Mouse (Mus musculus) hindbrain, embryonic 11.5 days (tissue): ENCODE results near the gene Cct8l1. TPM values are rescaled to one million over a fixed set of nuclear protein-coding genes. Genes with fewer than 3 reads are reported as not detected.

Experiments
- ATAC-seq: fragments of 200-750 bp; cut with Nextera tagmentation; 2 replicates; pipeline ENCODE4 v1.8.0; 2017; ENCODE audit warnings: mild to moderate bottlenecking, moderate TSS enrichment, moderate library complexity; ENCODE audit not compliant: low FRiP score
- DNase-seq: peaks from one replicate; pipeline ENCODE4 v3.0.0-alpha.2; 2015; ENCODE audit warnings: low spot score
- H3K27ac ChIP-seq: fragments of 300-500 bp; sonication (generic); 2 replicates; pipeline ENCODE4 v1.5.1; 2014; ENCODE audit warnings: mild to moderate bottlenecking, low read depth, low read length
- H3K27me3 ChIP-seq: fragments of 300-500 bp; sonication (generic); 2 replicates; pipeline ENCODE4 v1.6.1; 2014; ENCODE audit warnings: mild to moderate bottlenecking, low read length, moderate library complexity, mixed read lengths; ENCODE audit not compliant: control insufficient read depth, insufficient read depth
- H3K36me3 ChIP-seq: fragments of 300-500 bp; sonication (generic); 2 replicates; pipeline ENCODE4 v1.6.1; 2014; ENCODE audit warnings: mild to moderate bottlenecking, low read length, moderate library complexity, mixed read lengths; ENCODE audit not compliant: control insufficient read depth, insufficient read depth
- H3K4me1 ChIP-seq: fragments of 300-500 bp; sonication (generic); replicated peaks from 2 replicates; pipeline ENCODE4 v1.6.1; 2014; ENCODE audit warnings: low read length, mixed read lengths; ENCODE audit not compliant: control insufficient read depth, insufficient read depth
- H3K4me2 ChIP-seq: fragments of 300-500 bp; sonication (generic); replicated peaks from 2 replicates; pipeline ENCODE4 v1.6.1; 2014; ENCODE audit warnings: mild to moderate bottlenecking, low read depth, low read length
- H3K4me3 ChIP-seq: fragments of 300-500 bp; sonication (generic); 2 replicates; pipeline ENCODE4 v1.5.1; 2014; ENCODE audit warnings: low read depth, low read length
- H3K9ac ChIP-seq: fragments of 300-500 bp; sonication (generic); 2 replicates; pipeline ENCODE4 v1.6.1; 2014; ENCODE audit warnings: low read depth, low read length
- H3K9me3 ChIP-seq: fragments of 300-500 bp; sonication (generic); 2 replicates; pipeline ENCODE4 v1.6.1; 2016; ENCODE audit warnings: low read length; ENCODE audit not compliant: control insufficient read depth
- WGBS: fragments of 180-500 bp; shearing (Covaris S2); extraction: QIAGEN DNeasy Blood & Tissue Kit; methylation state at CpG from one replicate; pipeline ENCODE4 v1.1.7; 2014; 5-methylcytosine and 5-hydroxymethylcytosine counted together
- polyA plus RNA-seq: library from polyadenylated mRNA; unstranded; fragments of >200 nt; fragmentation: Nextera tagmentation; extraction: Ambion mirVana; gene quantifications from 2 replicates; pipeline ENCODE4 v1.2.1, GENCODE M21; 2014

Gene Cct8l1
- polyA plus RNA-seq, 1 experiment from 2014 or later = not detected

DNA sequence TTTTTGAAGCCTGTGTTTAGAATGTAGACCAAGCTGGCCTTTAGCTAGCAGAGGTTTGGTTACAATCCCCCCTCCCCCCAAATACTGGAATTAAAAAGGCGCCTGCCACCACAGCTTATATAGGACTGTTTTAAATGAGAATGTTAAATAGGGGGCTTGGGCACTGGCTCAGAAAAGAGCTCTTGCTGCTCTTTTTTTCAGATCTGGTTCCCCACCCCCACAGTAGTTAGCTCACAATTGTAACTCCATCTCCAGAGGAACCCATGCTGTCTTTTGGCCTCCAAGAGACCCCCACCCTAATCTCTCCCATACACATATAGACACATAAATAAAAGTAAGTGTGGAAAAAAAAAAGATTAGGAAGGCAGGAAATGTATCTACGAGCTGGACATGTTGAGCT is 20.6 kb downstream of the Cct8l1 start:
- H3K4me2 ChIP-seq = no peak overlapping the region
- H3K4me1 ChIP-seq = no peaks in the 10 kb centered on the region
- 68% methylated on average over 2 of the region's 2 CpGs for WGBS
- ATAC-seq = no peak
- DNase-seq = no peak
- no peak overlapping the region for H3K4me3 ChIP-seq
- H3K27me3 ChIP-seq = no peaks in the 10 kb centered on the region
- no peaks in the 10 kb centered on the region for H3K9me3 ChIP-seq
- no peak overlapping the region for H3K27ac ChIP-seq
- H3K36me3 ChIP-seq = no peaks in the 10 kb centered on the region
- no peak overlapping the region for H3K9ac ChIP-seq

GRCm38 (mm10) chr5:25536921-25537409 is 21.1 kb downstream of the Cct8l1 start:
- Histone ChIP-seq H3K9ac (no peak overlapping the region), H3K4me2 (no peak overlapping the region), H3K4me1 (no peaks in the 10 kb centered on the region), H3K27ac (no peak overlapping the region), H3K27me3 (no peaks in the 10 kb centered on the region), H3K36me3 (no peaks in the 10 kb centered on the region), H3K4me3 (no peak overlapping the region), H3K9me3 (no peaks in the 10 kb centered on the region)
- 38% methylated on average over 6 of the region's 6 CpGs for WGBS
- DNase-seq = no peak
- ATAC-seq = no peak

DNA sequence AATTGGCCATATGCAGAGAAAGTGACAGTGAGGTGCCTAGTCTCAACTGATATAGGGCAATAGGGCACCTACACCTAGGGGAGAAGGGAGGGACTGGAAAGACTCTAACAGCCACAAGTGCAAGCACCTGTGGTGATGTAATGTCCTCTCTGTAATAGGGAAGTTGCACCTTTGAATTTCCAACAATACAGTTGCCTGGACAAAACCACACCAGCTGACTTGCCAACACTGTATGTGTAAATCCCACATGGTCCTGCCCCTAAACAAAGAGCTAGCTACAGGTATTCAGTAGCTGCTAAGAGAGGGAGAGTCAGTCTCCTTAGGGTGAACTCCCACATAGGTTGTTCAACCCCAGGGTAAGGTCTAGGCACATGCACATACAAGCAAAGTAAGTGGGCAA is 24.5 kb downstream of the Cct8l1 start:
- Histone ChIP-seq H3K27ac (no peak overlapping the region), H3K9me3 (no peaks in the 10 kb centered on the region), H3K9ac (no peak overlapping the region), H3K4me3 (no peak overlapping the region), H3K27me3 (no peaks in the 10 kb centered on the region), H3K4me2 (no peak overlapping the region), H3K4me1 (no peaks in the 10 kb centered on the region), H3K36me3 (no peaks in the 10 kb centered on the region)
- DNase-seq = no peak
- no peak for ATAC-seq

DNA sequence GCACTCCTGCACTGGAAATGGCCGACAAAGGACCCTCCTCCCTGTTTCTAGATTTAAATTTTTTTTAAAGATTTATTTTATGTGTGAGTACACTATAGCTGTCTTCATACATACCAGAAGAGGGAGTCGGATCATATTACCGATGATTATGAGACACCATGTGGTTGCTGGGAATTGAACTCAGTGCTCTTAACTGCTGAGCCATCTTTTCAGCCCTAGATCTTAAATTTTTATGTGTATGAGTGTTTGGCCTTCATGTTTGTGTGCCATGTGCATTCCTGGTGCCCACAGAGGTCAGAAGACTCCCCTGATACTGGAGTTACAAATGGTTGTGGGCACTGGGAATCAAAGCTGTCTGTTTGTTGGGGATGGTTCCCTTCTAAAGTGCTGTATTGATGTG is 25.1 kb downstream of the Cct8l1 start:
- DNase-seq (no peak), ATAC-seq (no peak)
- Histone ChIP-seq H3K4me2 (no peak overlapping the region), H3K4me1 (no peaks in the 10 kb centered on the region), H3K4me3 (no peak overlapping the region), H3K9me3 (no peaks in the 10 kb centered on the region), H3K27ac (no peak overlapping the region), H3K27me3 (no peaks in the 10 kb centered on the region), H3K9ac (no peak overlapping the region), H3K36me3 (no peaks in the 10 kb centered on the region)
- 87% methylated on average over 3 of the region's 3 CpGs for WGBS

- no peaks in the 10 kb centered on the region for H3K36me3 ChIP-seq
- H3K4me3 ChIP-seq = no peak overlapping the region
- ATAC-seq (no peak), DNase-seq (no peak)
- H3K4me2 ChIP-seq = no peak overlapping the region
- H3K27ac ChIP-seq = no peak overlapping the region
- no peaks in the 10 kb centered on the region for H3K27me3 ChIP-seq
- WGBS = 69% methylated on average over 2 of the region's 2 CpGs
- no peak overlapping the region for H3K9ac ChIP-seq
- no peaks in the 10 kb centered on the region for H3K9me3 ChIP-seq
- H3K4me1 ChIP-seq = no peaks in the 10 kb centered on the region
Observed at GRCm38 (mm10) chr5:25541661-25542060, 25.8 kb downstream of the Cct8l1 start.

- Histone ChIP-seq H3K4me3 (no peak overlapping the region), H3K4me2 (no peak overlapping the region), H3K36me3 (no peaks in the 10 kb centered on the region), H3K9me3 (no peaks in the 10 kb centered on the region), H3K27ac (no peak overlapping the region), H3K9ac (no peak overlapping the region), H3K4me1 (no peaks in the 10 kb centered on the region), H3K27me3 (no peaks in the 10 kb centered on the region)
- 86% methylated on average over 3 of the region's 3 CpGs for whole genome bisulfite sequencing
- DNase-seq (no peak), ATAC-seq (no peak)
Observed at GRCm38 (mm10) chr5:25544061-25544460, 28.2 kb downstream of the Cct8l1 start.

DNA sequence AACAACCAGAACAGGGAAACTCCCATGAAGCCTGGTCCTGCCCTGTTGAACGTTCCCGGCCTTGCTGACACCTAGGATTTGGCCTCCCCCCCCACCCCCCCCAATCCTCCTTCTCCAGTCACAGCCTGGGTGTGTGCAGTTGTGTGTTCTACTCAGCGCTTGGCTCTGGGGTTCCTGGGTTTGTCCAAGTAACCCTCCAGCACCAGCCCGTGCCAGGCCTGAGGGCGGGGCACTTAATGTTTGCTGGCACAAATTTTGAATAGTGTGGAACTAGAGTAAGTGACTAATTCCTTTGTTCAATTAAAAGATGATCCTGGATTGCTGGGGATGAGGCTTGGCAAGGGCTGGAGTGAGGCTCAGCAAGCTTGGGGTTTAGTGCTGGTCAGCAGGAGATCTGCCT is 28.7 kb downstream of the Cct8l1 start:
- Histone ChIP-seq H3K9me3 (no peaks in the 10 kb centered on the region), H3K9ac (no peak overlapping the region), H3K4me2 (no peak overlapping the region), H3K4me3 (no peak overlapping the region), H3K27ac (no peak overlapping the region), H3K27me3 (no peaks in the 10 kb centered on the region), H3K36me3 (no peaks in the 10 kb centered on the region), H3K4me1 (no peaks in the 10 kb centered on the region)
- 87% methylated on average over 5 of the region's 5 CpGs for WGBS
- ATAC-seq = no peak
- DNase-seq = no peak

GRCm38 (mm10) chr5:25546912-25547311 is 31.0 kb downstream of the Cct8l1 start:
- Histone ChIP-seq H3K27me3 (no peaks in the 10 kb centered on the region), H3K4me3 (no peak overlapping the region), H3K4me2 (no peak overlapping the region), H3K27ac (no peak overlapping the region), H3K4me1 (no peaks in the 10 kb centered on the region), H3K9me3 (no peaks in the 10 kb centered on the region), H3K36me3 (no peaks in the 10 kb centered on the region), H3K9ac (no peak overlapping the region)
- ATAC-seq (no peak), DNase-seq (no peak)
- WGBS = 100% methylated on average over 1 of the region's 2 CpGs

- Histone ChIP-seq H3K4me2 (no peak overlapping the region), H3K27ac (no peak overlapping the region), H3K27me3 (no peaks in the 10 kb centered on the region), H3K36me3 (no peaks in the 10 kb centered on the region), H3K9me3 (no peaks in the 10 kb centered on the region), H3K4me1 (no peaks in the 10 kb centered on the region), H3K9ac (no peak overlapping the region), H3K4me3 (no peak overlapping the region)
- 87% methylated on average over 1 of the region's 1 CpGs for WGBS
- no peak for DNase-seq
- ATAC-seq = no peak
Observed at GRCm38 (mm10) chr5:25550912-25551311, 35.0 kb downstream of the Cct8l1 start.
